Mouse (Mus musculus) ES-Bruce4 (cell line): ENCODE data around the gene Atxn2l.

ENCODE experiments used
- CTCF ChIP-seq: IDR thresholded peaks from one replicate; pipeline ENCODE4 v1.8.1; 2011; ENCODE audit warnings: low read depth, low read length
- EP300 ChIP-seq: IDR thresholded peaks from 2 replicates; pipeline ENCODE4 v1.6.1; 2011; ENCODE audit warnings: low read depth, low read length; ENCODE audit not compliant: insufficient read depth
- POLR2A ChIP-seq: IDR thresholded peaks from one replicate; pipeline ENCODE4 v1.8.1; 2011; ENCODE audit warnings: low read length; ENCODE audit not compliant: insufficient read depth

GRCm38 (mm10) chr7:126501684-126502022, 1.6 kb downstream of the Atxn2l start:
- TF ChIP-seq CTCF (no peak), POLR2A (no peak), EP300 (no peak)
